Mouse (Mus musculus): ENCODE measurements at regions not wholly inside any gene's neighbourhood (a gene's known extent, or its start where the extent isn't known, plus 50 kb on each side); places are given as distances from the start of the nearest gene placed in this dataset.

DNA sequence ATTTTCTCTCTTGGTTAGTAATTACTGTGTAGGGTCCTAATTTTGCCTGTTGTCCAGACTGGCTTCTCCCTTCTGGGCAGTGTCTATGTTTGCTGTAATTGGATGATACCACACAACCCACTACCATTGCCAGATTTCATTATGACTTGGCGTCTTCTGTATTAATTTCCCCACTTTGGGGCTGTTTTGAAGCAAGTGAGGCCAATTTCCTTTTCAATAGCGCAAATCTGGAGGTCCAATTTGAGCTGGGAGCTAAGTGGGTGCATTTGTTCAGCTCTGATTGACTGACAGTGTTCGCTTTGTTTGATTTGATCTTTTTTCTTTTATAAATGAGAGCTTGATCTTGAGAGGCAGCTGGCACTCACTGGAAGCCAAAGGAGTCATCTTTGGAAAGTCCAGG lies 266.4 kb downstream of the Slc4a3 start:
- no peak for TF ChIP-seq POLR2A (IDR thresholded peaks at IDR 0.05; ENCODE audit: extremely low read depth, insufficient read depth, low read length)
- no peak for TF ChIP-seq CTCF (IDR thresholded peaks at IDR 0.05; ENCODE audit: extremely low read depth, insufficient read depth, low read length)
